Mouse (Mus musculus) left cerebral cortex, postnatal 4 days (tissue): ENCODE measurements at regions not wholly inside any gene's neighbourhood (a gene's known extent, or its start where the extent isn't known, plus 50 kb on each side); places are given as distances from the start of the nearest gene placed in this dataset.
A peak's percentile ranks its signal among the peaks of the same experiment; 100 is the strongest.

Experiments
- DNase-seq: peaks from one replicate; pipeline ENCODE4 v3.0.0-alpha.2; 2022
- intact Hi-C: fragments of 180-260 bp; cut with DNase I; formaldehyde crosslinking; loops from one replicate; pipeline ENCODE4 v1.15.1; 2025

DNA sequence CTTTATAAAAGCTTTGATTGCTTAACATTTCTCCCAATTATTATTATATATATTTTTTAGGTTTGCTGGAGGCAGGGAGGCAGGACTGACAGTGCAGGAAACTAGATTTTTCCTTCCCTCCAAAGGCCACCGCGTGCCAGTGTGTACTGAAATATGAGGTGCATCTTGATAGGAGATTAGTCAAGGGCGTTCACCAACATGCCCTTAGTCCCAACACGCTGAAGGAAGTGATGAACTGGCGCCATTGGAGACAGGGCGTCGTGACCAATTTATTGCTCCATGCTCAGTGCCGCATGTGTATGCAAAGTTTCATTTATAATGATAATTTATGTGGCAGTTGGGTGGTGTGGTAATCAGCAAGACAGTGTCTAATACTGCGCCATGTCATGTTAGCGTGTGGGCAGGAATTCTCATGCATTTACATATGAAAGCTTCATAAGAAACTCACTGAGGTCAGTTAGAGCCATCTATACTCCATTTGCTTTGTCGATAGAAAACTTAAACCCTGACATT is 66.2 kb downstream of the Isl1 start:
- no peak for DNase-seq
- intact Hi-C loops: no loop called here

DNA sequence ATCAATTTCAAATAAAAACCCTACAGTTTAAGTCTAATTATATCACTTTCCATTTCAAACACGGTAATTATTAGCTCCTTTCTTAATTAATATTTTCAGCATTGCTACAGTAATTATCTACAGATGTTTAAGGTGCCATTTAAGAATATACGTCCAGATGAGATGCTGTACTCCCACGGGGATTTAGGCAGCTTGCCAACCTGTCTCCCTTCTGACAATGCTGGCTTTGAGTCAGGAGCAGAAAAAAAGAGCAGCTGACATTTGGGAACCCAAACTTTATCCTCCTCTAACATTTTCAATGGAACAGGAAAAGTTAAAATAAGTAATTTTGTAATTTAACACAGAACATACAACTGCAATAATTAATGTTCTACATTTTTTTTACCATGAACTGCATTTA is 94.4 kb downstream of the Isl1 start:
- peak; percentile 18 for DNase-seq

DNA sequence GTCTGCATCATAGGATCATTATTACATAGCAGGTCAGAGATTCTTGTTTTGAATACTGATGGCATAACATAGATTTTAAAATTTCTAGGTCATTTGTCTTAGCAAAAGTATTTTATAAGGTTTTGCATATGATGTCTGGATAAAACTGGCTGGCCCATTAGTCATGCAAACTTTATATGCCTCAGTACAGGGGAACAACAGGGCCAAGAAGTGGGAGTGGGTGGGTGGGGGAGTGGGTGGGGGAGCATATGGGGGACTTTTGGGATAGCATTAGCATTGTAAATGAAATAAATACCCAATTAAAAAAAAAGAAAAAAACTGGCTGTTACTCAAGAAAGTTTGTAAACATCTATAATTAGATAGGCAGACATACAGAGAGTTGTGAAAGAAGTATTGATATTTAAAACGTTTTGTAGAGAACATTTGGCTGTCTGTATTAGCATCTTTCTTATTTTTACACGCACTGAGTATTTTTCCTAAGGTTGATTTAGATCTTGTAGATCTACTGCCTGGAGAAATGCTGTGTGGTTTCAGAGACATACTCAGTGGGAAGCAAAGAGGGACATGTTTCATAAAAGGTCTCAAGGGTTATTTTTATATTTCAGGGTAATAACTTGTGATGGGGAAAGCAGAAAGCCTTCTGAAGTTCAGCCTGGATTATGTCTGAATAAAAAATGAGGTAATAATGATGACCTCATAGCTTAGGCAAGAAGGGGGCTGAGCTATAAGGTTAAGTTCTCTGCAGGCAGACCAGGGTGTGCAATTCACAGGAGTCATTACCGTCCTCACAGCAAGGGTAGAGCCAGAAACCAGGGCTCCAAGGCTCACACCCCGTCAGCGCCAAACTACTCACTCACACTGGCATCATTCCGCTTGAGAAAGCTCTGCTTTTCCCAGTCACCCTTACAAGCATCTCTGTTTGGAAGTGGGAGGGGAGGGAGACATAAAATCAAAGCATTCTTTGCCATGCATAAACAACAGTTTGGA is 95.4 kb downstream of the Isl1 start:
- intact Hi-C loops: no loop called here

More for the DNA sequence above, 94.4 kb downstream of the Isl1 start:
- intact Hi-C loops: no loop called here

DNA sequence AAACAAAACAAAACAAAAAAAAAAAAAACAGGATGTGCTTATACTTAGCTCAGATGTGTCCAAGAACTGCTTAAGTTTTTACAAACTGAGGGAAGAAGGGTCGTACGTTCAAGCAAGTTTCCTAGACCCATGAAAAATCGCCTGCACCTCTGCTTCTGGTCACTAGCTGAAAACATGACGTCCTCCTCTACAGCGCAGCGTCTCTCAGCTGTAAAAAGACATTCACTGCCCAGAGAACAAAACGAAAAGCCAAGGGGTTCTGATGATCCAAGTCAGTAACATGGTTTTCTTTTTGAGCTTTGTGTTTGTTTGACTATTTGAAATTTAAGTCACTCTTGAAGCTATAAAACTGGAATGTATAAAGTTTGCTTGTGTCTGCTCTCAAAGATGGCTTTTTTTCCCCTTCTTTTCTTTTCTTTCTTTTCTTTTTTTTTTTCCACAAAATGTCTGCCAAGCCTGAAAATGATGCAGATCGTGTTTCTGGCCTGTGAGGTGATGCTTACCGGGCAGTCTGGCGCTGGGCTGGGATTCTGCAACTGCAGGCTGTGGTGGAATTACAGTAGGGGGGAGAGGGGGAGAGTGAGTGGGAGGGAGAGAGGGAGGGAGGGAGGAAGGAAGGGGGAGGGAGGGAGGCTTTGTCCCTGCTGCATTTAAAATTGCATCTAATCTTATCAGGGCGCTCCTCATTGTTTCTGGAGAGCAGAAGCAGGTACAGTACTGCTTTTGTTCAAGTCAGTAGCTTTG is 108.1 kb downstream of the Isl1 start:
- intact Hi-C loops: no loop called here
- DNase-seq: peak; percentile 2

More for the DNA sequence above, 95.4 kb downstream of the Isl1 start:
- DNase-seq: no peak

DNA sequence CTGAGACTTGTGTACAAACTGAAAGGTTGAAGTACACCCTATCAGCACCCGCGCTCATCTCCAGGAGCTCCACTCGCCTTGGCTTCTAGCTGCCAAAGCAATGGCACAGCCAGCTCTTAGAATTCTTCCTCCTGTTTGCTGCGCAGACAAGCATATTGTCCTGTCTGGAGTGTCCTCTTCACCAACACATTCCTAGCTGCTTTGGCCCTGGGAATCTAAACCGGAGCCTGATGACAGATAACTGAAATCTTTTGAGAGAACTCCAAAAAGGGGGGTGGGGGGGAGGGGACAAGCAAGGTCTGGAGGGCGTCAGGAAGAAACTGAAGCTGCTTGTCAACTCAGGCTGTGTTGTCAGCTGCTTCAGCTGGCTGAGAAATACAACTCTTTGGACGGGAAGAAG is 122.4 kb downstream of the Isl1 start:
- intact Hi-C loops: no loop called here

DNA sequence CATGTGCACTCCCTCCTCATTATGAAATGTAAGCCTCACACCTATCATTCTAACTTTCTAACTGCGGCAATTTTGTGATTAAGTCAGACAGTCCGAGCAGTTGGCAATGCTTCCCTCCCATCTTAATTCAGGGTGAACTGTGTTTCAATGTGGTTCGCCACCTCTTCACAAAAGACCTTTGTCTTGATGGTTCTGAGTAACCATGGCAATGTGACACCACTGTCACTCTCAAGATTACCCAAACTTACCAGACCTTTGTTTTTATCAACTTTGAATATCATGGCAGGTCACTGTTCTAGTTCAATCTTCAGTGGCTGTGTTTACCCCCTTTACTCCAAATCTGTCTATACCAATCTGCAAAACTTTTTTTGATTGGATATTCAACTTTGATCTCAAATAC is 131.7 kb downstream of the Isl1 start:
- intact Hi-C loops: no loop called here
- no peak for DNase-seq

More for the DNA sequence above, 122.4 kb downstream of the Isl1 start:
- DNase-seq: no peak

DNA sequence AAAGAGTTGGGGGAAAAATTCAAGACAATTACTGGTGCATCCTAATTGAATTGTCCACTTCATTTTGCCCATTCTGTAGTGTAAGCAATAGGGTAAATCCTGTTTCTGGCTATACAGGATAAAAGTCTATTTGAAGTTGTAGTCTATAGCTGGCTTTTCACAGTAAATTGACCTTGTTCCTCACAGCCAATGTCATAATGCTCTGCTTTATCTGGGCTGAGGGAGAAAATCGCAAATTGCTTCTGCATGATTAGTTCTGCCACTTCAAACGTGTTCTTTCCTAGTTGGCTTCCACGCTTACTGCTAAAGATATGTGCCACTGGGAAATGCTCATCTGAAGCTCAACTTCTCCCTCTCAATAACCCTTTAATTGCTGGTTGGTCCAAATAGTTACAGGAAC is 134.5 kb downstream of the Isl1 start:
- intact Hi-C loops: no loop called here

DNA sequence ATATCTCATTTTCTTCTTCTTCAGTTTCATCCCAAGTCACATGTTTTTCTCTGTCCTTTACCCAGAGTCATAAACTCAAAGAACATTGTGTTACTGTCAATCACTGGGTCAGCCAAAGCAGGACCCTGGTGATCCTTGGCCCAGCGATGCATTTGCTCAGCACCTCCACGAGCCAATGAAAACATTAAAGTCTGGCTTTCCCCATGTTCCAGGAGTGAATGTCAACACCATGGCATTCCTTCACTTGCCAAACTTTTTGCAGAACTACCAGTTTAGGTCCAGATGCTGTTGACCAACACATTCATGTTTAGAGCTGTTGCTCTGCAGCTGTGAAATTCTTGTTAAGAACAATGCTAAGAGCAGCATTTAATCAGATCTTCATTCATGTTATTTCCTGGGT is 135.6 kb downstream of the Isl1 start:
- intact Hi-C loops: no loop called here

More for the DNA sequence above, 134.5 kb downstream of the Isl1 start:
- DNase-seq: no peak

DNA sequence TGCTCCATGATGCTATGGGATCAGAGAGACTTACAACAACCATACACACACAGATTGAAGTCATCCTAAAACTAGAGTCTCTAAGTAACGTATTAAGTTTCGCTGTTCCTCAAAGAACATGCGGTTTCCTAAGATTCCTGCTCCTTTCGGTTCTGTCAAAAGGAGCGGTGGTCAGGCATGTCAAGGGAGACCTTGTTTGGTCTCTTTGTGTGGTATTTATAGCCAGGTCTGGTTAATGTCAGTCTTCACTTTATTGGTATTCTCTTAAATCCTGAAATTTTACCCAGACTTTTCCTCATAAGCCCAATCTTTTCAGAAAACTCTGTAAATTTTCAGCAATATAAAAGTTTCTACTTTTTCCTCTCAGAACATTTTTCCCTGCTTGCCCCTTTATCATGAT is 166.5 kb downstream of the Isl1 start:
- DNase-seq: no peak
- intact Hi-C loops: no loop called here

More for the DNA sequence above, 135.6 kb downstream of the Isl1 start:
- no peak for DNase-seq

DNA sequence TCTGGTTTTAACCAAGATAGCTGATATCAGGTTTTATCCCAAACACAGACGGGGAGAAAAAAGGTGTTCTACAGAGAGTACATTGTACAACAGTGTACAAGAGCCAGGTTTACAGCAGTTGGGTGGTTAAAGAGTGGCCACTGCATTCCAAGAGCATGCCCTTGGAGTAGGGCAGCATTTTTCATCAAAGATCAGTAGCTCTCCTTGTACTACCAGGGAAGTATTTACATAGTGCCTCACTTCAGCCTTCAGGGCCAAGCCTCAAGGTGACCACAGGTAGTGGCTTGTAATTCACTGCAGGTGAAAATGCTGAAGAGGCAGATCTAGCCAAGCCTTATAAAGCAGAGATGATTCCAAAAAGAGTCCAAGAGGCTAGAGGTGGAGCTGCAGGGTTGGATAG is 190.8 kb downstream of the Isl1 start:
- no peak for DNase-seq
- intact Hi-C loops: no loop called here

DNA sequence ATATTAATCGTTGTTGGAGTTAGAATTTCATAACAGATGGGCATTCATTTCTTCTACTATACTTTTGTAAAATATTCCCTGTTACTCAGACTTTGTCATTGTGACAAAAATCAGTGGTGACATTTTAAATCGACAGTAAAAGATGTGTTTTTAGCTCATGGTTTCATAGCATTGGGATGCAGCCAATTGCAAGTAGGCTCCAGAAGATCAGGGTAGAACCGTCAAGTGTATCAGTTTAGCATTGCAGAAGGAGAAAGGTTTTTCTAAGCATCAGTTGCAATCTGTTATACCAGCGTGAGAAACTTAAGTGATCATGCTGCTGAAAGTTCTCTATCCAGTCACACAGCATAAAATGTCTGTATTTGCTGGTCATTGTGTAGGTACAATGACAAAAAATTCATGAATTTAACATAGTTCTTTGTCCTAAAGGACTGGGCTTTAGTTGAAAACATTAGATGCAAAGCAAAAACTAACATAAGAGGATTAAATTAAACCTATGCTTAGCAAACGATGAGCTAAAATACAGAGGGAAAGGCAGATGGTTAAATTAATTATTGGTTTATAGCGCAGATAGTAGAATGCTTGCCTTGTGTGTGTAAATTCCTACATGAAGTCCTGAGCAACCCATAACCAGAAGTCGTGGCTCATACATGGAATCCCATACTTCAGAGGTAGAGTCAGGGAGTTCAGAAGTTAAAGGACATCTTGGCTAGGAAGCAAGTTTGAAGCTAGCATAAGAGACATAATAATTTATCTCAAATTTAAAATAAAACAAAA is 198.3 kb downstream of the Isl1 start:
- no peak for DNase-seq
- intact Hi-C loops: no loop called here

DNA sequence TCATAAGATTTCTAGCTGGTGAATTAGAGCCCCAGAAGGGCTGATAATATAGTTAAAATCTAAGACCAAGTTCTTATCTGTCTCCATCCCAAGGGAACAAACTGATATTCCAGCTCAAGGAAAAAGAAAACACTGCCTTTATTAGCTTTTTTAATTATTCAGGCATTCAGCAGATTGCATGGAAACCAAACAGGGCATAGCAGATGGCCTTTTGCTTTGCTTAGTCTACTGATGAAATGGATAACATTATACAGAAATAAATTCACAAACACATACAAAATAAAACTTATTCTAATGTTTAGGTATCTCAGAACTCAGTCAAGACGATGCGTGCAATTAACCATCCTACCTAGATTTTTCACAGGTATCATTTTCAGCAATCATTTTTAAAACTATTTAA is 198.9 kb downstream of the Isl1 start:
- DNase-seq: no peak

DNA sequence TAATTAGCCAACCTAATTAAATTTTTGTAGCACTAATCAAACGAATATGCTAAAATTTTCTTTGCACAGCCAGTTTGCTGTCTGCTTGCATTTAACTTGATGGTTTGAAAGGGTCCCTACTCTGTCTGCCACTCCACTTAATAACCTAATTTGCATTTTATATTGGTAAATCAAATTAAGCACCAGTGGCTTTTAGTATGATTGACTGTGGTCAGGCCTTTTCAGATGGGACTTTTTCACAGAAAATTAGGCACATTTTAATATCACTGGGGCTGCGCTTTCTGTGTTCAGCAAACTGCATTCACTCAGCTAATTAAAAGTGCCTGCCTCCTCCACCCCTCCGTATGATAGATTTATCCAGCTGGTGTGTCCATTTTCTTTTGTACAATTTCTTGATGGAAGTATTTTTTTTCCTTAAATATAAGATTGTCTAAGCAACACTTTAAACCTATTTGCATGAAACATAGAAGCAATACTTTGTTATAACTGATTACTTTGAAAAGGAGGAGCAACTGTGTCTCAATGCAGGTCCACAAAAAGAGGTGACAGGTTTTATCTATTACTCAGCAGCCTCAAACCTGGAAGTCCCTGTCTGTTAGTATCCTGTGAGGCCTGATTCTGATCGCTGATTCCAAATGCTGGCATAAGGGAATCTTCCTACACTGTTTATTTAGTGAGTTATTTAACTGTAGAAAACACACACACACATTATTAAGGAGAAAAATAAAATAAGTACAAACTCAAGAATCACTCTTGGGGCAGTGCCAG is 221.8 kb downstream of the Isl1 start:
- DNase-seq: no peak
- intact Hi-C loops: no loop called here

More for the DNA sequence above, 198.9 kb downstream of the Isl1 start:
- intact Hi-C loops: no loop called here

DNA sequence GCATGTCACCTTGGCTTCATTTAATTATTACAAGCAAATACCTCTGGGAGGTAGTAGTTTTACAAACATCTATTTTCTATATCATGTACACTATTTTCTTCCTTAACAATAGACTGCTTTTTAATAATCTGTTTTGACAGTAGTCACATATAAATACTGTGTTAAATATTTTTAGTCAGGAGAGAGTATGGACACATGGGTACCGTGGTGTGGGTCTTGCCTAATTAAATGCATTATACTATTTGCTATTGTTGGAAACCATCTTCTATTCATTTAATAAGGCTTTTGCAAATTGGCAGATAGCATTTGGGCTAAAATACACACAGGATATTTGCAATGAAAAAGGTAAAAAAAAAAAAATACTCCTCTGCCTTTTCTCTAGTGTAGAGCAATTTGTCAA is 222.3 kb downstream of the Isl1 start:
- no peak for DNase-seq
- intact Hi-C loops: no loop called here

DNA sequence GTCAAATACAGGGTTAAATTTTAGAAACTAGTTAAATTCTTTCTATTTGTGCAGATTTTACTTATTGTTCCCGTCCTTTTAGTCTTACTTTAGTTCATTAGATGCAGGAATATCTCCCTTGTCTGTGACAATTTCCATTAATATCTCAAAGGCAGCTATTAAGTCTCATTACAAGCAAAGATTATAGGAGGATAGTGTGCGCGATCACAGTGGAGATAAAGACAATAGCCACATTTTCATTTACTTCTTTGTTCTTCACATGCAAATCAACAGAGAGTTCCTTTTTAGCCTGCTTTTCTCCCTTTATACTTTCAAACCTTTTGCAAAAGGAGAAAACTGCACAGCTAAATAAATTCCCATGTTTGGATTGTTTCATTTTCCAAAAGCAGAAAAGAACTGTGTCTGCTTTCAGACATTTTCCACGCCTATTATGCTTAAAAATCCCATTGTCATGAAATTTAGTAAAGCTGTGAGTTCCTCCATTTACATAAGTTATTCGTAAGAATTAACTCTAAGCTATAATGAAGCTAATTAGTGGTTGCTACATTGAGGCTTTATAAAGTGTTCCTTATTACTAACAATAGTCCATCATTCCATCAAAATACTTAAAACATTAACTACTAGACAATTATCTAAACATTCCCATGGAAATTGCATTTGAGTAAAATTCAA is 252.4 kb downstream of the Isl1 start:
- intact Hi-C loops: no loop called here

DNA sequence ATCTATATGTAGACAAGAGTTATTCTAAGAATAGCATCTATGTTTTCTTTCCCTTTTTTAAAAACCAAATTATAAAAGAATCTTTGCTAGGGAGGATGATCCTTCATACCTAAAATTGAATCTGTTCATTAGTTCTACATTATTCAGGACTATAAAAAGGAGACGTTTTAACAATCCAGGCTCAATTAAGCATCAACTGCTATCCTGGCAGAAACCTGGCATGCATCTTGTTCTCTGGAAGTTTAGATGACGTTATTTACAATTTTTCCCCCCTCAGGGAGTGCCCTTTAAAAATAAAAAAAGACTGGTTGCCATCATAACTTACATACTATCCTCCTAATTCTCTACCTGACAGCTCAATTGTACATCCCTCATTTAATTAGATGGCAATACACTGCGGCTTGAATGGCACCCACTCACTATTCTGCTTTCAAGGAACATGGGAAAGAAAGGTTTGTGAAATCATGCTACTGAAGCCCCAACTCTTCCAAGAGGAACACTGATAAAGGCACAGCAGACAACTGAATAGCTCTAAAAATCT is 253.3 kb downstream of the Isl1 start:
- intact Hi-C loops: no loop called here
- DNase-seq: no peak

More for the DNA sequence above, 252.4 kb downstream of the Isl1 start:
- DNase-seq: no peak

DNA sequence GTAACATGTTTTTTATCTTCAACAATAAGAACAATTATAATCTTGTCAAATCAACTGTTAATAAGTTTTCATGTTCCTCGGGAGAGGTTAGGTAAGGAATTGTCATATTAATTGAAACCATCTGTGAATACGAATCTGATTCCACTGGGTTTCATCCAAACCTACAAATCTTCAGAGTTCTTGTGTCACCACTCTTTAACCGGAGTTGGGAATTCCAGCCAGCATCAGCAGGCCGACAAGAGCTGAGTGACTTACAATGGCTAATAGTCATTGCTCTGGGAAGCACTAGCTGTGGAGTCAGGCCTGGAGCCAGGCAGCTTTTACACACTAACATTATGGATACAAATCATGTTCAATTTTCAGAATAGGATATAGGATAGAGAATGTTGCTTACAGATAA is 273.3 kb downstream of the Isl1 start:
- no peak for DNase-seq
- intact Hi-C loops: no loop called here

DNA sequence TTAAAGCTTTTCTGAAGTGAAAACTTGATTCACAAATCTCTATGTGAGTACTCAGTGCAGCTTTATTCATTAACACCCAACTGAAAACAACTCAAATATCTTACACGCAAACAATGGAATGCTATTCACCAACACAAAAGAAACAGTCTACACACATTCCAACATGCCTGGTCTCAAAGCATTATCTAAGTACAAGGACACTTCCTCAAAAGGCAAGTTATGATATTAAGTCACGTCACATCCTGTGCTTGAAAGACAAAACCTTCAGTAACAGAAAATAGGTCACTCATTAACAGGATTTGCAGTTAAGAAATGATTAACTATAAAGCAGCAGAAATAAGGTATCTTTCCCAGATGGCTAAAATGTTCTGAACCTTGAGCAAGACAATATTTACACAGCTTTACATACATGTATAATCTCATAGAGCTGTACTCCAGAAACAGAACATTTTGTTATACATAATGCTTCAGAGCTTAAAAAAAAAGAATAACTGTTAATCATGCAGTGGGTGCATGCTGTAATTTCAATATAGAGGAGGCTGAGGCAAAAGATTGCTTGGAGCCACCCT is 279.3 kb downstream of the Isl1 start:
- intact Hi-C loops: no loop called here

DNA sequence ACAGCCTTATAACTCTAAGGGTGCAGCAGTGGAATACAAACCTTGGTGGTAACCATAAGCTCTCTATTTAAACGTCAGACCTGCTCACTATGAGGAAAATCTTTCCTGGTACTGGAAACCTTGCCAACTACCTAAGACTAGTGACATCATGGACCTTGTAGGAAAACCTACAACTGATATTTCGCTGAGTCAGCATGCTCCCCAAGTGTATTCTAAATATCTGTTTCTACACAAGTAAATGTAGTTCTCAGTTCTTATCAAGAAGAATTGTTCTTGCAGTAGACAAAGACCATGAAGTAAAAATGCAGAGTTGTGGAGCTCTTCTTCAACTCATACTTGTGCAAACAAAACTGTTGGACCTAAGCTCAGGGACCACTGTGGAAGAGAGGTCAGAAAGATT is 280.9 kb downstream of the Isl1 start:
- intact Hi-C loops: no loop called here

More for the DNA sequence above, 279.3 kb downstream of the Isl1 start:
- no peak for DNase-seq

More for the DNA sequence above, 280.9 kb downstream of the Isl1 start:
- DNase-seq: no peak
